Mouse (Mus musculus) testis, adult 2 months (tissue): ENCODE results near the gene Cav3.

Experiments used
- CTCF ChIP-seq: fragments of 200-500 bp; IDR thresholded peaks from 2 replicates; pipeline ENCODE4 v1.5.1; 2012; ENCODE audit warnings: low read depth, mild to moderate bottlenecking, inconsistent platforms, low read length, moderate library complexity; ENCODE audit not compliant: control insufficient read depth, insufficient read depth, insufficient replicate concordance
- POLR2A ChIP-seq: fragments of 200-500 bp; IDR thresholded peaks from 2 replicates; pipeline ENCODE4 v1.6.1; 2012; ENCODE audit warnings: low read depth, mild to moderate bottlenecking, inconsistent platforms, low read length, moderate library complexity; ENCODE audit not compliant: control insufficient read depth

- TF ChIP-seq CTCF (no peak), POLR2A (no peak)
These were observed 29.5 kb downstream of the Cav3 start for GRCm38 (mm10) chr6:112488821-112489180.
